Mouse (Mus musculus): ENCODE data around the gene Col4a5. TPM values are rescaled to one million over a fixed set of nuclear protein-coding genes. Genes with fewer than 3 reads are reported as not detected.

The Col4a5 gene
- polyA plus RNA-seq, 1 experiment from 2014 or later, result 32.0 TPM

DNA sequence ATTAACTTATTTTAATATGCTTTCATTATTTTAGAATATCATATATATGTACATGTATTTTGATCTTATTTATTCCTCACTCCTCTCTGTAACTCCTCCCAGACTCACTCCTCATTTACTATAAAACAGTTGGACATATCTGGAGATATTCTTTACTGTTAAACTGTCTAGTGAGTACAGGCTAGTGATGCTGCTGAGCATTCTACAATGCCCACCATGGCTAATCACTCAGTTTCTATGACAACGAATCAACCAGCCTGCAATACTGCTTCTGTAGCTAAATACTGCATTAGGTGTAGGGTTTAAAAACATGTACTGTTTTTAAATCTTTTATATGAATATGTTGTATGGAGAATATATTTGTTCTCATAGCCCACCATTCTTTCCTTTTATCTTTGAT lies 27.9 kb downstream of the Col4a5 start:
- Histone ChIP-seq H3K36me3 (ENCODE audit: insufficient read depth) (no peaks in the 10 kb centered on the region), H3K4me1 (ENCODE audit: insufficient read depth) (no peaks in the 10 kb centered on the region), H3K4me2 (no peak overlapping the region), H3K9me3 (ENCODE audit: low read depth, low read length) (no peaks in the 10 kb centered on the region), H3K9ac (no peak overlapping the region), H3K4me3 (ENCODE audit: low read depth, low read length) (no peak overlapping the region), H3K27me3 (ENCODE audit: insufficient read depth, low read length) (no peaks in the 10 kb centered on the region), H3K27ac (ENCODE audit: low read depth) (no peak overlapping the region)
- ATAC-seq (ENCODE audit: insufficient read depth) (no peak), DNase-seq (no peak)
- 91% methylated on average over 1 of the region's 1 CpGs for WGBS
- no peak for TF ChIP-seq CTCF (IDR thresholded peaks at IDR 0.05; ENCODE audit: low read depth)

GRCm38 (mm10) chrX:141533447-141533846 lies 58.3 kb downstream of the Col4a5 start:
- DNase-seq (peak; percentile 29), ATAC-seq (ENCODE audit: insufficient read depth) (no peak)
- no peak overlapping the region for H3K27ac ChIP-seq (ENCODE audit: low read depth)
- H3K9me3 ChIP-seq (ENCODE audit: low read depth, low read length), result no peaks in the 10 kb centered on the region
- no peaks in the 10 kb centered on the region for H3K4me1 ChIP-seq (ENCODE audit: insufficient read depth)
- no peak overlapping the region for H3K4me3 ChIP-seq (ENCODE audit: low read depth, low read length)
- no peaks in the 10 kb centered on the region for H3K27me3 ChIP-seq (ENCODE audit: insufficient read depth, low read length)
- H3K36me3 ChIP-seq (ENCODE audit: insufficient read depth), result no peaks in the 10 kb centered on the region
- H3K9ac ChIP-seq, result no peak overlapping the region
- no peak for TF ChIP-seq CTCF (IDR thresholded peaks at IDR 0.05; ENCODE audit: low read depth)
- H3K4me2 ChIP-seq, result no peak overlapping the region

DNA sequence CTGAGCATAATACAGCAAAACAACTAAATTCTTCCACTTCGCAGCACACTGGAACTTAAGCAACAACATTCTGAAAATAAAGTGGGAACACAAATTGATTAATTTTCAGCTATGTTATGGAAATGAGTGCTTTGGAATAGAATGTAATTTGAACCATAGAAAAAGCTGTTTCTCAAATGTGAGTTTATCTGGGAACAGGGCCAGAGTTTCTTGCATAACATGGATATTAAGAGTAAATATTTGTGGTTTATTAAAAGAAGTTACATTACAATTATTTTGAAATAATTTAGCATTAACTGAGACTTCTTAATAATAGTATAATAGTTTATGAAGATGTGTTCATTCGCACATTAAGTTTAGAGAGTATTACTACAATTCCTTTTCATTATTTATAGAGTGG lies 72.3 kb downstream of the Col4a5 start:
- no peaks in the 10 kb centered on the region for H3K27me3 ChIP-seq (ENCODE audit: insufficient read depth, low read length)
- H3K27ac ChIP-seq (ENCODE audit: low read depth), result no peak overlapping the region
- TF ChIP-seq CTCF (IDR thresholded peaks at IDR 0.05; ENCODE audit: low read depth), result no peak
- no peaks in the 10 kb centered on the region for H3K36me3 ChIP-seq (ENCODE audit: insufficient read depth)
- H3K4me3 ChIP-seq (ENCODE audit: low read depth, low read length), result no peak overlapping the region
- H3K9me3 ChIP-seq (ENCODE audit: low read depth, low read length), result no peaks in the 10 kb centered on the region
- no peaks in the 10 kb centered on the region for H3K4me1 ChIP-seq (ENCODE audit: insufficient read depth)
- 74% methylated on average over 2 of the region's 2 CpGs for WGBS
- peak; percentile 64 for DNase-seq
- H3K4me2 ChIP-seq, result no peak overlapping the region
- H3K9ac ChIP-seq, result no peak overlapping the region
- no peak for ATAC-seq (ENCODE audit: insufficient read depth)

GRCm38 (mm10) chrX:141590242-141590641 lies 115.1 kb downstream of the Col4a5 start:
- 23% methylated on average over 3 of the region's 3 CpGs for WGBS
- H3K27me3 ChIP-seq (ENCODE audit: insufficient read depth, low read length), result no peaks in the 10 kb centered on the region
- no peak overlapping the region for H3K27ac ChIP-seq (ENCODE audit: low read depth)
- no peak overlapping the region for H3K4me3 ChIP-seq (ENCODE audit: low read depth, low read length)
- no peaks in the 10 kb centered on the region for H3K9me3 ChIP-seq (ENCODE audit: low read depth, low read length)
- H3K4me2 ChIP-seq, result no peak overlapping the region
- H3K9ac ChIP-seq, result no peak overlapping the region
- peak; percentile 67 for DNase-seq
- peak; percentile 51 for TF ChIP-seq CTCF (IDR thresholded peaks at IDR 0.05; ENCODE audit: low read depth)
- no peaks in the 10 kb centered on the region for H3K4me1 ChIP-seq (ENCODE audit: insufficient read depth)
- H3K36me3 ChIP-seq (ENCODE audit: insufficient read depth), result no peaks in the 10 kb centered on the region
- no peak for ATAC-seq (ENCODE audit: insufficient read depth)

GRCm38 (mm10) chrX:141721725-141722124 lies 246.5 kb downstream of the Col4a5 start:
- peak; percentile 33; the same call in 1 of the 2 replicates for ATAC-seq (ENCODE audit: insufficient read depth)
- 12% methylated on average over 32 of the region's 33 CpGs for WGBS
- H3K27me3 ChIP-seq (ENCODE audit: insufficient read depth, low read length), result peaks cover 63% of the 10 kb centered on the region
- peak; percentile 68 for DNase-seq
- H3K4me1 ChIP-seq (ENCODE audit: insufficient read depth), result no peaks in the 10 kb centered on the region
- H3K4me3 ChIP-seq (ENCODE audit: low read depth, low read length), result peak overlapping the region; percentile 30
- no peaks in the 10 kb centered on the region for H3K9me3 ChIP-seq (ENCODE audit: low read depth, low read length)
- no peak for TF ChIP-seq CTCF (IDR thresholded peaks at IDR 0.05; ENCODE audit: low read depth)
- H3K36me3 ChIP-seq (ENCODE audit: insufficient read depth), result no peaks in the 10 kb centered on the region
- no peak overlapping the region for H3K9ac ChIP-seq
- H3K4me2 ChIP-seq, result peak overlapping the region; percentile 61
- H3K27ac ChIP-seq (ENCODE audit: low read depth), result no peak overlapping the region

GRCm38 (mm10) chrX:141723936-141724335 lies 248.8 kb downstream of the Col4a5 start:
- H3K9me3 ChIP-seq (ENCODE audit: low read depth, low read length), result no peaks in the 10 kb centered on the region
- peak overlapping the region; percentile 33 for H3K4me3 ChIP-seq (ENCODE audit: low read depth, low read length)
- H3K36me3 ChIP-seq (ENCODE audit: insufficient read depth), result no peaks in the 10 kb centered on the region
- no peak for ATAC-seq (ENCODE audit: insufficient read depth)
- H3K27me3 ChIP-seq (ENCODE audit: insufficient read depth, low read length), result peaks cover 66% of the 10 kb centered on the region
- DNase-seq, result peak; percentile 35
- H3K4me1 ChIP-seq (ENCODE audit: insufficient read depth), result no peaks in the 10 kb centered on the region
- peak; percentile 44 for TF ChIP-seq CTCF (IDR thresholded peaks at IDR 0.05; ENCODE audit: low read depth)
- H3K4me2 ChIP-seq, result peak overlapping the region; percentile 64
- H3K27ac ChIP-seq (ENCODE audit: low read depth), result no peak overlapping the region
- no peak overlapping the region for H3K9ac ChIP-seq
- 15% methylated on average over 16 of the region's 16 CpGs for WGBS

DNA sequence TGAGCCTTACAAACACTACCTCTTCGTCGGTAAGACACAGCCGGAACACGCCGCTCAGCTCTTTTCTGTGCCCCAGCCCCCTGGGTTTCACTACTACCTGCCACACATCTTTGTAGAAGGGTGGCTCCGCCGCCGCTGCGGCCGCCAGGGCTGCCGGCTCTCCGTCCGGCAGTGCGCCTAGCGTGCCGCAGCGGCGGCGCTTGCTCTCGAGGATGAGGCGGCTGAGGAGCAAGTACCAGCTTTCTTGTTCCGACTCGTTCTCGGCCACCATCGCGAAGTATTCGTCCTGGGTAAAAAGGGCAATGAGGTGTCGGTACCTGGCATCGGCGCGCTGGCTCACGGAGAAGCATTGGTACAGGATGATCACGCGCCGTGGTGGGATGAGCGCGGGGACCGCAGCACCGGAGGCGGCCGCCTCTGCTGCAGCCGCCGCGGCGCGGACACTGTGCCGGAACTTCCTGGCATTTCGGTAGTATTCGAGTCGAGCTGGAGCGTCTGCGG lies 249.3 kb downstream of the Col4a5 start:
- Histone ChIP-seq H3K4me1 (ENCODE audit: insufficient read depth) (no peaks in the 10 kb centered on the region), H3K36me3 (ENCODE audit: insufficient read depth) (no peaks in the 10 kb centered on the region), H3K4me2 (peak overlapping the region; percentile 64), H3K9me3 (ENCODE audit: low read depth, low read length) (no peaks in the 10 kb centered on the region), H3K27ac (ENCODE audit: low read depth) (no peak overlapping the region), H3K27me3 (ENCODE audit: insufficient read depth, low read length) (peaks cover 66% of the 10 kb centered on the region), H3K9ac (no peak overlapping the region), H3K4me3 (ENCODE audit: low read depth, low read length) (peak overlapping the region; percentile 33)
- no peak for TF ChIP-seq CTCF (IDR thresholded peaks at IDR 0.05; ENCODE audit: low read depth)
- ATAC-seq (ENCODE audit: insufficient read depth) (peak; percentile 36; the same call in 1 of the 2 replicates), DNase-seq (peak; percentile 15)
- WGBS, result 21% methylated on average over 51 of the region's 52 CpGs
